Mouse (Mus musculus) cerebellum, postnatal 14 days (tissue): Measurements from ENCODE around the gene Camsap1.

Experiments
- DNase-seq, 2 experiments: peaks; one replicate each; pipeline ENCODE4 v3.0.0; 2021; ENCODE audit warnings: mixed read lengths in 2 of 2

Camsap1 gene

GRCm38 (mm10) chr2:25977587-25978239 is 5.4 kb downstream of the Camsap1 start:
- DNase-seq, result no peak

- no peak for DNase-seq
These were observed 7.8 kb downstream of the Camsap1 start for GRCm38 (mm10) chr2:25975141-25975770.

GRCm38 (mm10) chr2:25970426-25970825 is 12.7 kb downstream of the Camsap1 start:
- DNase-seq, result peak; percentile 85 to 87

GRCm38 (mm10) chr2:25969319-25969718 is 13.8 kb downstream of the Camsap1 start:
- DNase-seq, result no peak

GRCm38 (mm10) chr2:25949291-25949690 is 33.8 kb downstream of the Camsap1 start:
- no peak for DNase-seq

GRCm38 (mm10) chr2:25947950-25948349 is 35.1 kb downstream of the Camsap1 start:
- no peak for DNase-seq

- DNase-seq, result no peak
These were observed 39.3 kb downstream of the Camsap1 start for GRCm38 (mm10) chr2:25943822-25944221.

- no peak for DNase-seq
These were observed 42.6 kb downstream of the Camsap1 start for GRCm38 (mm10) chr2:25940503-25940902.

- DNase-seq, result peak in 1 of 2 experiments; percentile 62
These were observed 51.7 kb downstream of the Camsap1 start for GRCm38 (mm10) chr2:25931249-25931859.

- DNase-seq, result no peak
These were observed 55.3 kb downstream of the Camsap1 start for GRCm38 (mm10) chr2:25927821-25928220.

- no peak for DNase-seq
These were observed 58.1 kb downstream of the Camsap1 start for GRCm38 (mm10) chr2:25924934-25925333.

- DNase-seq, result no peak
These were observed 59.3 kb downstream of the Camsap1 start for GRCm38 (mm10) chr2:25923799-25924198.

GRCm38 (mm10) chr2:25919972-25920371 is 63.1 kb downstream of the Camsap1 start:
- DNase-seq, result peak; percentile 42 to 51

GRCm38 (mm10) chr2:25918408-25918807 is 64.7 kb downstream of the Camsap1 start:
- DNase-seq, result no peak

- no peak for DNase-seq
These were observed 68.3 kb downstream of the Camsap1 start for GRCm38 (mm10) chr2:25914821-25915220.

GRCm38 (mm10) chr2:25914201-25914600 is 68.9 kb downstream of the Camsap1 start:
- DNase-seq, result no peak

GRCm38 (mm10) chr2:25913247-25913646 is 69.8 kb downstream of the Camsap1 start:
- DNase-seq, result peak; percentile 45 to 60

- DNase-seq, result peak in 1 of 2 experiments; percentile 65
These were observed 73.2 kb downstream of the Camsap1 start for GRCm38 (mm10) chr2:25909872-25910271.

GRCm38 (mm10) chr2:25898970-25899369 is 84.1 kb downstream of the Camsap1 start:
- no peak for DNase-seq

- peak; percentile 47 to 57 for DNase-seq
These were observed 90.6 kb downstream of the Camsap1 start for GRCm38 (mm10) chr2:25892440-25892839.

GRCm38 (mm10) chr2:25888144-25888543 is 94.9 kb downstream of the Camsap1 start:
- DNase-seq, result peak in 1 of 2 experiments; percentile 52

GRCm38 (mm10) chr2:25887226-25887625 is 95.9 kb downstream of the Camsap1 start:
- no peak for DNase-seq

GRCm38 (mm10) chr2:25884756-25885155 is 98.3 kb downstream of the Camsap1 start:
- no peak for DNase-seq

- no peak for DNase-seq
These were observed 100.8 kb downstream of the Camsap1 start for GRCm38 (mm10) chr2:25882276-25882675.
